Mouse (Mus musculus): ENCODE data around the gene Hspa1b. TPM values are rescaled to one million over a fixed set of nuclear protein-coding genes. Genes with fewer than 3 reads are reported as not detected.

Gene Hspa1b
- total and polyA plus RNA-seq, 2 experiments from 2014 or later: 0.79 to 18.2 TPM

DNA sequence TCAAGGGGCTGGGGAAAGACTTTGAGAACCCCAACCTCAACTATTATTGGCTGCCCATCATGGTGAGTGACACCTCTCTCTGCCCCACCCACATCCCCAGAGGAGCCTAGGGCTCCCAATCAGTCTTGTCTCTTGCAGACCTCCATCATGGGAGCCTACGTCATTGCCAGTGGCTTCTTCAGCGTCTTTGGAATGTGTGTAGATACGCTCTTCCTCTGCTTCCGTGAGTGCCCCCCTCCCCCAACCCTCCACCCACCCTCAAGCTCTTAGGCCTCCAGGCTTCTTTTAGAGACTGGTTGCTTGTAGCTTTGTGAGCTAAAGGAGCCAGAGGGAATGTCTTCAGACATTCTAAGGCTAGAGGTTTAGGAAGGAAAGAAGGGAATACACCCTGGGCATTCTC is 30.2 kb downstream of the Hspa1b start:
- Histone ChIP-seq H3K27me3 (ENCODE audit: insufficient read depth, low read length) (no peaks in the 10 kb centered on the region), H3K4me3 (ENCODE audit: low read depth, low read length) (no peak overlapping the region), H3K4me1 (ENCODE audit: insufficient read depth, low read length) (0 out of 2 replicates have a peak, but pooled peaks cover 3% of the 10 kb centered on the region), H3K9ac (replicated peaks; ENCODE audit: low read length, poor library complexity, severe bottlenecking) (no peak overlapping the region), H3K27ac (ENCODE audit: low read depth, low read length) (no peak overlapping the region), H3K9me3 (ENCODE audit: low read length) (no peaks in the 10 kb centered on the region), H3K4me2 (ENCODE audit: low read depth, low read length, poor library complexity, severe bottlenecking) (no peak overlapping the region), H3K36me3 (ENCODE audit: insufficient read depth, low read length) (peaks cover 3% of the 10 kb centered on the region; the same call in 1 of the 2 replicates)
- TF ChIP-seq CTCF (IDR thresholded peaks at IDR 0.05): no peak
- DNase-seq (ENCODE audit: low spot score) (no peak), ATAC-seq (ENCODE audit: low FRiP score) (no peak)
- 67% methylated on average over 4 of the region's 4 CpGs for WGBS

DNA sequence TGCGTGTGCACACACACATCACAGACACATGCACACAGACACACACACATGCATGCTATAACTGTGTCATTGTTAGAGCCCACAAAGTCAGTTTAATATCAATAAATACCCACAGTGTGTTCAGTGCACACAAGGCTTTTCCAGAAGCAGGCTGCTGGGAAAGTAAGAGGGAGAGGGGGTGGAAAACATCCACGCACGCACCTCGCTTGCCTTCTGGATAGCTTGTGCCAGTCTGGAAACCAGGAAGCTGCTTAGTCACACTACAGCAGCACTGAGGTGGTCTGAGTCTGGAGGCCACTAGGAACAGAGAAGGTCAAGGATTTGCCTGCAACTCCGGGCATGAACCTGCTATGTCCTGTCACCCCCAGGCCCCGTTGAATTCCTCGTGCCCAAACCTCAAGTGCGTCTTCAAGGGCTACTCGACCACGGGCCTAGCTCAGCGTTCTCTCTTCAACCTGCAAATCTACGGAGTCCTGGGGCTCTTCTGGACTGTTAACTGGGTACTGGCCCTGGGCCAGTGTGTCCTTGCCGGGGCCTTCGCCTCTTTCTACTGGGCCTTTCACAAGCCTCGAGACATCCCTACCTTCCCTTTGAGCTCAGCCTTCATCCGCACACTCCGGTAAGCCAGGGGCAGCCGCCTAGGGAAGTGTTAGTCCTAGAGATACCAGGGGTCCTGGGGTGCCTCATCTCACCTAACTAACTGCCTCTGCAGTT is 31.6 kb downstream of the Hspa1b start:
- no peak for DNase-seq (ENCODE audit: low spot score)
- WGBS: 86% methylated on average over 18 of the region's 18 CpGs
- Histone ChIP-seq H3K36me3 (ENCODE audit: insufficient read depth, low read length) (no peaks in the 10 kb centered on the region), H3K27ac (ENCODE audit: low read depth, low read length) (no peak overlapping the region), H3K4me2 (ENCODE audit: low read depth, low read length, poor library complexity, severe bottlenecking) (no peak overlapping the region), H3K4me3 (ENCODE audit: low read depth, low read length) (no peak overlapping the region), H3K4me1 (ENCODE audit: insufficient read depth, low read length) (0 out of 2 replicates have a peak, but pooled peaks cover 2% of the 10 kb centered on the region), H3K27me3 (ENCODE audit: insufficient read depth, low read length) (no peaks in the 10 kb centered on the region), H3K9ac (replicated peaks; ENCODE audit: low read length, poor library complexity, severe bottlenecking) (no peak overlapping the region), H3K9me3 (ENCODE audit: low read length) (no peaks in the 10 kb centered on the region)
- no peak for TF ChIP-seq CTCF (IDR thresholded peaks at IDR 0.05)
- ATAC-seq (ENCODE audit: low FRiP score): no peak

DNA sequence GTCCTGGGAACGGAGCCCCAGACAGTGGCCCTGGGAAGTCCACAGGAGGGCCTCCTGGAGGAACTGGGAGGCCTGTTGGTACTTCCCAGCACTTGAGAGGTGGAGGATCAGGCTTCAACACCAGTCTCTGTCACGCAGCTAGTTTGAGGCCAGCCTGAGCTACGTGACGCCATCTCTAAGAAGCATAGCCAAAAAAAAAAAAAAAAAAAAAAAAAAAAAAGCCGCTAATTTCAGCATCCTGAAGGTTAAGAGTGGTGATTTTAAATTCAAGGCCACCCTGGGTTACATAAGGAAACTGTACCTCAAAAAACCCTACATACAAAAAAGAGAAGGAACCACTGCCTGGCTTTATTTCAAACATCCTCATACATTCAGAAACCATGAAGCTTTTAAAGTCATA is 34.8 kb downstream of the Hspa1b start:
- Histone ChIP-seq H3K9ac (replicated peaks; ENCODE audit: low read length, poor library complexity, severe bottlenecking) (no peak overlapping the region), H3K9me3 (ENCODE audit: low read length) (no peaks in the 10 kb centered on the region), H3K4me2 (ENCODE audit: low read depth, low read length, poor library complexity, severe bottlenecking) (no peak overlapping the region), H3K27ac (ENCODE audit: low read depth, low read length) (no peak overlapping the region), H3K4me3 (ENCODE audit: low read depth, low read length) (no peak overlapping the region), H3K4me1 (ENCODE audit: insufficient read depth, low read length) (no peaks in the 10 kb centered on the region), H3K27me3 (ENCODE audit: insufficient read depth, low read length) (no peaks in the 10 kb centered on the region), H3K36me3 (ENCODE audit: insufficient read depth, low read length) (no peaks in the 10 kb centered on the region)
- 66% methylated on average over 5 of the region's 5 CpGs for WGBS
- ATAC-seq (ENCODE audit: low FRiP score) (no peak), DNase-seq (ENCODE audit: low spot score) (no peak)
- no peak for TF ChIP-seq CTCF (IDR thresholded peaks at IDR 0.05)

DNA sequence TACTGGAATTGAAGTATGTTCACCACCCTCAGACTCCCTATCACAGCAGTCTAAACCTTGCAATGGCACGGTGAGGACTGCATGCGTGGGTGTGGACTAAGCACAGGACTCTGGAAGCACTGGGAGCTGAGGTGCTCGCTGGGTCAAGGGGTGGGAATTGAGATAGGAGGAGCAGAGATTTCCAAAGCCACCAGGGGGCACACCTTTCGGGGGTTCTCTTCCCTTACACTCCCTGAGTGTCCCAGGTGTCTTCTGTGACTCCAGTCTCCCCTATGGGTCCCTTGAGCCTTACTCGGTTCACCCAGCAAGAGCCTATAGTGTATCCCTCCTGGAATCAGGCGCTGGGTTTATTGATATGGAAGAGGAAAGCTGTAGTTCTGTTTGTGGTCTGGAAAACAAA is 36.1 kb downstream of the Hspa1b start:
- 0 out of 2 replicates have a peak, but pooled peaks have one; percentile 16 for TF ChIP-seq CTCF (IDR thresholded peaks at IDR 0.05)
- no peak overlapping the region for H3K4me3 ChIP-seq (ENCODE audit: low read depth, low read length)
- H3K27me3 ChIP-seq (ENCODE audit: insufficient read depth, low read length): no peaks in the 10 kb centered on the region
- no peaks in the 10 kb centered on the region for H3K36me3 ChIP-seq (ENCODE audit: insufficient read depth, low read length)
- no peak overlapping the region for H3K9ac ChIP-seq (replicated peaks; ENCODE audit: low read length, poor library complexity, severe bottlenecking)
- DNase-seq (ENCODE audit: low spot score): no peak
- 54% methylated on average over 6 of the region's 6 CpGs for WGBS
- H3K27ac ChIP-seq (ENCODE audit: low read depth, low read length): no peak overlapping the region
- no peak for ATAC-seq (ENCODE audit: low FRiP score)
- no peaks in the 10 kb centered on the region for H3K4me1 ChIP-seq (ENCODE audit: insufficient read depth, low read length)
- H3K9me3 ChIP-seq (ENCODE audit: low read length): no peaks in the 10 kb centered on the region
- no peak overlapping the region for H3K4me2 ChIP-seq (ENCODE audit: low read depth, low read length, poor library complexity, severe bottlenecking)

DNA sequence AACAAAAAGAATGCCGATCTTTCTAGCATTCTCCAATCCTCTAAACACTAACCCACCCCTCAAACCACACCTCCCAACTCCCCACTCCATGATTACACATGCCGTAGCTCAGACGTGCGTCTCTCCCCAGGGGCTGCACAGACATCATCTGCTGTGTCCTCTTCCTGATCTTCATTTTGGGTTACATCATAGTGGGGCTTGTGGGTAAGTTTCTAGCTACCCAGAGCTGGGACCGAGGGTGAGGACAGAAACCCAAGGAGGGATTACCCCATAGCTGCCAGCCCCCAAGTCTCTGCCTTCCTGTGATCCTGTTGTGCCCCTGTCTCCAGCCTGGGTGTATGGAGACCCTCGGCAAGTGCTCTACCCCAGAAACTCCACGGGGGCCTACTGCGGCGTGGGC is 41.9 kb downstream of the Hspa1b start:
- H3K9me3 ChIP-seq (ENCODE audit: low read length): no peaks in the 10 kb centered on the region
- DNase-seq (ENCODE audit: low spot score) (no peak), ATAC-seq (ENCODE audit: low FRiP score) (no peak)
- WGBS: 81% methylated on average over 9 of the region's 9 CpGs
- H3K27me3 ChIP-seq (ENCODE audit: insufficient read depth, low read length): no peaks in the 10 kb centered on the region
- H3K4me3 ChIP-seq (ENCODE audit: low read depth, low read length): no peak overlapping the region
- H3K36me3 ChIP-seq (ENCODE audit: insufficient read depth, low read length): peaks cover 17% of the 10 kb centered on the region
- no peaks in the 10 kb centered on the region for H3K4me1 ChIP-seq (ENCODE audit: insufficient read depth, low read length)
- H3K27ac ChIP-seq (ENCODE audit: low read depth, low read length): no peak overlapping the region
- H3K4me2 ChIP-seq (ENCODE audit: low read depth, low read length, poor library complexity, severe bottlenecking): no peak overlapping the region
- TF ChIP-seq CTCF (IDR thresholded peaks at IDR 0.05): no peak
- no peak overlapping the region for H3K9ac ChIP-seq (replicated peaks; ENCODE audit: low read length, poor library complexity, severe bottlenecking)

DNA sequence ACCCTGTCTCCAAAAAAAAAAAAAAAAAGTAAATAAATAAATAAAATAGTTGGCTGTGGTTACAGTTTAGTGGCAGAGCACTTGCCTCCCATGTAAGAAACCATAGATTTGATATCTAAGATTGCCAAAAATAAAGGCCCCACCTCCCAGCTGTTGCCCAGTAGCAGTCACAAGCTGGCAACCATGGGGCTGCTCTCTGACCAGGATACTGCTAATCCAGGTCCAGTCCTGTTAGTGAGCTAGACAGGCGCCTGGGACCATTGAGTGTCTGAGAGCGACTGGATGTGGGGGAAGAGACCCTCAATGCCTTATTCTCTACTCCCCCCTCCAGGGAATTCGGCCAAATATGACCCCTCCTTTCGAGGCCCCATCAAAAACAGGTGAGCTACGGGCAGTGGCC is 42.7 kb downstream of the Hspa1b start:
- Histone ChIP-seq H3K4me1 (ENCODE audit: insufficient read depth, low read length) (no peaks in the 10 kb centered on the region), H3K4me2 (ENCODE audit: low read depth, low read length, poor library complexity, severe bottlenecking) (no peak overlapping the region), H3K9me3 (ENCODE audit: low read length) (no peaks in the 10 kb centered on the region), H3K36me3 (ENCODE audit: insufficient read depth, low read length) (peaks cover 25% of the 10 kb centered on the region), H3K4me3 (ENCODE audit: low read depth, low read length) (no peak overlapping the region), H3K27ac (ENCODE audit: low read depth, low read length) (no peak overlapping the region), H3K9ac (replicated peaks; ENCODE audit: low read length, poor library complexity, severe bottlenecking) (no peak overlapping the region), H3K27me3 (ENCODE audit: insufficient read depth, low read length) (no peaks in the 10 kb centered on the region)
- no peak for TF ChIP-seq CTCF (IDR thresholded peaks at IDR 0.05)
- WGBS: 87% methylated on average over 5 of the region's 5 CpGs
- ATAC-seq (ENCODE audit: low FRiP score): no peak
- DNase-seq (ENCODE audit: low spot score): no peak
